Mouse (Mus musculus) kidney, adult 2 months (tissue): ENCODE results near the gene Tnfaip8l3.

Source experiments
- CTCF ChIP-seq: fragments of 200-500 bp; conservative IDR thresholded peaks from 2 replicates; pipeline ENCODE4 v1.5.1; 2011; ENCODE audit warnings: low read depth, mild to moderate bottlenecking, control low read depth, low read length, moderate library complexity, mixed read lengths; ENCODE audit not compliant: insufficient read depth, insufficient read length
- POLR2A ChIP-seq: fragments of 200-500 bp; IDR thresholded peaks from one replicate; pipeline ENCODE4 v1.6.1; 2011; ENCODE audit warnings: low read depth, low read length, control low read depth

DNA sequence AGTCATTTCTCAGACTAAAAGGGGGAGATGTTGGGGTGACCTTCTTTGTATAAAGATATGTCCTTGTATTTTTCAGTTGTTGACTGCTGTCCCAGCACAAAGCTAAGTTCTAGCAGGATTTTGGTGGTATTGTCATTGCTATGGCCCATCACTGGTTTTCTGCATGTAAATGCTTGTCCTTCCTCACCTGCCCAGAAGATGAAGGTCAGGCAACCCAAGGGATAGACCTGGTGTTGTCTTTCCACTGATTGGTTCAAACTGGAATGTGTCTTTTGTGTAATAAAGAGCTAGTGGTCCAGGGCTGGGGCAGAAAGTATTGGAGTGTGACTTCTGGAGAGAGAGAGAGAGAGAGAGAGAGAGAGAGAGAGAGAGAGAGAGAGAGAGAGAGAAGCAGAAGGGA lies 30.4 kb upstream of the Tnfaip8l3 start:
- TF ChIP-seq CTCF, result no peak
- no peak for TF ChIP-seq POLR2A
